Mouse (Mus musculus) intestine, embryonic 16.5 days (tissue): Measurements from ENCODE around the gene Taok3. TPM values are rescaled to one million over a fixed set of nuclear protein-coding genes. Genes with fewer than 3 reads are reported as not detected.

ENCODE experiments used
- ATAC-seq: fragments of 200-750 bp; cut with Nextera tagmentation; 2 replicates; pipeline ENCODE4 v1.8.0; 2017; ENCODE audit warnings: moderate TSS enrichment, moderate library complexity
- H3K27ac ChIP-seq: fragments of 300-500 bp; sonication (generic); 2 replicates; pipeline ENCODE4 v1.5.1; 2014; ENCODE audit warnings: mild to moderate bottlenecking, low read length
- H3K27me3 ChIP-seq: fragments of 300-500 bp; sonication (generic); replicated peaks from 2 replicates; pipeline ENCODE4 v1.6.1; 2014; ENCODE audit warnings: low read length, control low read depth, mixed read lengths; ENCODE audit not compliant: control insufficient read depth, insufficient read depth
- H3K36me3 ChIP-seq: fragments of 300-500 bp; sonication (generic); 2 replicates; pipeline ENCODE4 v1.6.1; 2014; ENCODE audit warnings: low read length, control low read depth; ENCODE audit not compliant: control insufficient read depth, insufficient read depth
- H3K4me1 ChIP-seq: fragments of 300-500 bp; sonication (generic); 2 replicates; pipeline ENCODE4 v1.6.1; 2014; ENCODE audit warnings: low read length, control low read depth, mixed read lengths; ENCODE audit not compliant: control insufficient read depth, insufficient read depth
- H3K4me2 ChIP-seq: fragments of 300-500 bp; sonication (generic); 2 replicates; pipeline ENCODE4 v1.6.1; 2014; ENCODE audit warnings: low read depth, low read length, control low read depth
- H3K4me3 ChIP-seq: fragments of 300-500 bp; sonication (generic); 2 replicates; pipeline ENCODE4 v1.5.1; 2014; ENCODE audit warnings: mild to moderate bottlenecking, low read length
- H3K9ac ChIP-seq: fragments of 300-500 bp; sonication (generic); 2 replicates; pipeline ENCODE4 v1.6.1; 2014; ENCODE audit warnings: low read depth, low read length
- H3K9me3 ChIP-seq: fragments of 300-500 bp; sonication (generic); 2 replicates; pipeline ENCODE4 v1.6.1; 2016; ENCODE audit warnings: low read length, control low read depth; ENCODE audit not compliant: control insufficient read depth
- WGBS: fragments of 180-500 bp; shearing (Covaris S2); extraction: QIAGEN DNeasy Blood & Tissue Kit; methylation state at CpG from one replicate; pipeline ENCODE4 v1.1.7; 2014; 5-methylcytosine and 5-hydroxymethylcytosine counted together
- polyA plus RNA-seq: library from polyadenylated mRNA; unstranded; fragments of >200 nt; fragmentation: Nextera tagmentation; extraction: Ambion mirVana; gene quantifications from 2 replicates; pipeline ENCODE4 v1.2.1, GENCODE M21; 2015

The Taok3 gene
- polyA plus RNA-seq, 1 experiment from 2014 or later = 51.5 TPM

- peak; percentile 19 for ATAC-seq
- H3K4me3 ChIP-seq = peak overlapping the region; percentile 94
- H3K36me3 ChIP-seq = peaks cover 9% of the 10 kb centered on the region; the same call in 1 of the 2 replicates
- peak overlapping the region; percentile 54 for H3K4me2 ChIP-seq
- H3K27me3 ChIP-seq = no peaks in the 10 kb centered on the region
- under 1% methylated on average over 43 of the region's 43 CpGs for WGBS
- H3K9ac ChIP-seq = peak overlapping the region; percentile 85
- H3K27ac ChIP-seq = peak overlapping the region; percentile 78
- H3K9me3 ChIP-seq = peaks cover 4% of the 10 kb centered on the region
- no peaks in the 10 kb centered on the region for H3K4me1 ChIP-seq
These were observed 4.6 kb upstream of the Taok3 start for GRCm38 (mm10) chr5:117115193-117115767.

GRCm38 (mm10) chr5:117115836-117116366, 4.0 kb upstream of the Taok3 start, which contains the start of gene Suds3:
Suds3 (minus strand) TSS chr5:117116113.
- peak within 1 kb of the TSS; percentile 94 for H3K4me3 ChIP-seq
- peak within 1 kb of the TSS; percentile 54 for H3K4me2 ChIP-seq
- peaks cover 9% of the 10 kb centered on the region; the same call in 1 of the 2 replicates for H3K36me3 ChIP-seq
- H3K27me3 ChIP-seq = no peaks in the 10 kb centered on the region
- H3K4me1 ChIP-seq = peaks cover 1% of the 10 kb centered on the region; the same call in 1 of the 2 replicates
- peak within 1 kb of the TSS; percentile 85 for H3K9ac ChIP-seq
- under 1% methylated on average over 53 of the region's 59 CpGs for WGBS
- peaks cover 4% of the 10 kb centered on the region for H3K9me3 ChIP-seq
- peak; percentile 79 for ATAC-seq
- H3K27ac ChIP-seq = peak within 1 kb of the TSS; percentile 87

GRCm38 (mm10) chr5:117116660-117117059, 3.3 kb upstream of the Taok3 start:
- Histone ChIP-seq H3K4me1 (peaks cover 8% of the 10 kb centered on the region; the same call in 1 of the 2 replicates), H3K27me3 (no peaks in the 10 kb centered on the region), H3K9ac (no peak overlapping the region), H3K27ac (peak overlapping the region; percentile 13; the same call in 1 of the 2 replicates), H3K36me3 (peaks cover 9% of the 10 kb centered on the region; the same call in 1 of the 2 replicates), H3K4me2 (no peak overlapping the region), H3K9me3 (peaks cover 4% of the 10 kb centered on the region), H3K4me3 (no peak overlapping the region)
- ATAC-seq = no peak
- WGBS = 52% methylated on average over 2 of the region's 2 CpGs

- no peak overlapping the region for H3K4me2 ChIP-seq
- H3K36me3 ChIP-seq = peaks cover 7% of the 10 kb centered on the region; the same call in 1 of the 2 replicates
- H3K9me3 ChIP-seq = peaks cover 4% of the 10 kb centered on the region
- H3K4me3 ChIP-seq = no peak overlapping the region
- no peak overlapping the region for H3K27ac ChIP-seq
- 0 out of 2 replicates have a peak overlapping the region, but pooled peaks have one; percentile 11 for H3K9ac ChIP-seq
- H3K4me1 ChIP-seq = peaks cover 11% of the 10 kb centered on the region
- ATAC-seq = no peak
- 81% methylated on average over 2 of the region's 2 CpGs for WGBS
- no peaks in the 10 kb centered on the region for H3K27me3 ChIP-seq
These were observed 2.7 kb upstream of the Taok3 start for GRCm38 (mm10) chr5:117117241-117117640.

GRCm38 (mm10) chr5:117117716-117118115, 2.2 kb upstream of the Taok3 start:
- Histone ChIP-seq H3K4me1 (peaks cover 14% of the 10 kb centered on the region), H3K27ac (no peak overlapping the region), H3K9ac (no peak overlapping the region), H3K36me3 (peaks cover 5% of the 10 kb centered on the region; the same call in 1 of the 2 replicates), H3K4me2 (no peak overlapping the region), H3K27me3 (no peaks in the 10 kb centered on the region), H3K4me3 (no peak overlapping the region), H3K9me3 (peaks cover 4% of the 10 kb centered on the region)
- WGBS = 70% methylated on average over 7 of the region's 7 CpGs
- ATAC-seq = no peak

- Histone ChIP-seq H3K27ac (no peak overlapping the region; the same call in 1 of the 2 replicates), H3K4me1 (peaks cover 14% of the 10 kb centered on the region), H3K27me3 (no peaks in the 10 kb centered on the region), H3K9ac (no peak overlapping the region), H3K4me3 (no peak overlapping the region), H3K4me2 (no peak overlapping the region), H3K9me3 (peaks cover 4% of the 10 kb centered on the region), H3K36me3 (peaks cover 1% of the 10 kb centered on the region; the same call in 1 of the 2 replicates)
- WGBS = 82% methylated on average over 2 of the region's 2 CpGs
- ATAC-seq = no peak
These were observed 1.7 kb upstream of the Taok3 start for GRCm38 (mm10) chr5:117118220-117118619.

GRCm38 (mm10) chr5:117118850-117119249, 1.1 kb upstream of the Taok3 start:
- no peak for ATAC-seq
- no peaks in the 10 kb centered on the region for H3K27me3 ChIP-seq
- H3K4me1 ChIP-seq = peaks cover 19% of the 10 kb centered on the region
- peak overlapping the region; percentile 97 for H3K27ac ChIP-seq
- peak overlapping the region; percentile 80 for H3K4me2 ChIP-seq
- H3K9me3 ChIP-seq = no peaks in the 10 kb centered on the region
- 43% methylated on average over 8 of the region's 8 CpGs for WGBS
- H3K36me3 ChIP-seq = no peaks in the 10 kb centered on the region
- peak overlapping the region; percentile 60; the same call in 1 of the 2 replicates for H3K4me3 ChIP-seq
- 0 out of 2 replicates have a peak overlapping the region, but pooled peaks have one; percentile 29 for H3K9ac ChIP-seq

GRCm38 (mm10) chr5:117120489-117121466, 849 bp downstream of the Taok3 start:
- peak overlapping the region; percentile 80 for H3K4me3 ChIP-seq
- peak overlapping the region; percentile 69 for H3K27ac ChIP-seq
- H3K4me2 ChIP-seq = peak overlapping the region; percentile 85
- peaks cover 20% of the 10 kb centered on the region for H3K4me1 ChIP-seq
- no peaks in the 10 kb centered on the region for H3K36me3 ChIP-seq
- WGBS = 1% methylated on average over 40 of the region's 40 CpGs
- no peak; the same call in 1 of the 2 replicates for ATAC-seq
- peak overlapping the region; percentile 77 for H3K9ac ChIP-seq
- H3K27me3 ChIP-seq = no peaks in the 10 kb centered on the region
- H3K9me3 ChIP-seq = no peaks in the 10 kb centered on the region

- Histone ChIP-seq H3K27me3 (no peaks in the 10 kb centered on the region), H3K9me3 (no peaks in the 10 kb centered on the region), H3K36me3 (no peaks in the 10 kb centered on the region), H3K4me3 (peak overlapping the region; percentile 80), H3K4me1 (peaks cover 20% of the 10 kb centered on the region), H3K27ac (no peak overlapping the region), H3K9ac (peak overlapping the region; percentile 51; the same call in 1 of the 2 replicates), H3K4me2 (peak overlapping the region; percentile 85)
- WGBS = 6% methylated on average over 2 of the region's 2 CpGs
- no peak for ATAC-seq
These were observed 1.7 kb downstream of the Taok3 start for GRCm38 (mm10) chr5:117121657-117122056.
